Mouse (Mus musculus): ENCODE data around the gene Prss22.

Prss22 gene

GRCm38 (mm10) chr17:23997901-23998300, at the start of gene Prss22:
Gene Prss22 (minus strand): TSS chr17:23998100.
- no peak for DNase-seq (ENCODE audit: low read depth, low spot score)

- DNase-seq (ENCODE audit: low read depth, low spot score) = no peak
Measured at GRCm38 (mm10) chr17:24046026-24046425, 48.1 kb upstream of the Prss22 start.

DNA sequence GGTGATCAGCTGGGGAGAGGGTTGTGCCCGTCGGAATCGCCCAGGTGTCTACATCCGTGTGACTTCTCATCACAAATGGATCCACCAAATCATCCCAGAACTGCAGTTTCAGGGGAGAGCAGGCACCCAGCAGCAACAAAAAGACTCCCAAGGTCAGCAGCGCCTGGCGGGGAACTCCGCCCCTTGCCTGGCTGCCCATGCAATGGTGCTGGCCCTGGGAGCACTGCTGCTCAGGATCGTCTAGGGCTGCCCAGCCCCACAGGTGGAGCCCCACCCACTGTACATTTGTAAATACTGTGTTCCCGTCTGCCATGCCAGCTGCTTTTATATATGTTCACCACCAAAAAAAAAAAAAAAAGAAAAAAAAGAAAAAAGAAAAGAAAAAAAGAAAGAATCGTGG, 47.7 kb upstream of the Prss22 start:
- no peak for DNase-seq (ENCODE audit: low read depth, low spot score)

- DNase-seq (ENCODE audit: low read depth, low spot score) = no peak
Measured at GRCm38 (mm10) chr17:24044482-24044881, 46.6 kb upstream of the Prss22 start.

DNA sequence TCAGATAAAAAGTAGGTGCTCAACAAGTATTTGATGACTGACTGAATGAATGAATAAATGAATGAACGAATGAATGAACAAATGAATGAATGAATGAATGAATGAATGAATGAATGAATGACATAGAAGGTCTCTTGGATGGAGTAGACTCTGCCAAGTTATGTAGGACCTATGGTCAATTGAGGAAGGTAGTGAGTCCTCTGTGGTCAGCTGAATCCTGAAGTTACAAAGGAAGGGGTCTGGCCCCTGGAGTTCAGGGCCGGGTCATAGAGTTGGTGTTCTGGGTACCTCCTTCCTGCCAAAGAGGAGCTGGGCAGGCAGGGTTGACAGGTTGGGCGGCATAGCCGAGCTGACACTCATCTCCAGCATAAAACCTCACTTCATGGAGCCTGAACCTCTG, 39.9 kb upstream of the Prss22 start, which contains the start of gene Prss27:
Gene Prss27 (plus strand): TSS at position 301 of the 400 bp plus-strand sequence.
- DNase-seq (ENCODE audit: low read depth, low spot score) = no peak

GRCm38 (mm10) chr17:24037360-24037759, 39.5 kb upstream of the Prss22 start:
- no peak for DNase-seq (ENCODE audit: low read depth, low spot score)

- no peak for DNase-seq (ENCODE audit: low read depth, low spot score)
Measured at GRCm38 (mm10) chr17:24036954-24037353, 39.1 kb upstream of the Prss22 start.

GRCm38 (mm10) chr17:24035087-24035486, 37.2 kb upstream of the Prss22 start:
- DNase-seq (ENCODE audit: low read depth, low spot score) = no peak

DNA sequence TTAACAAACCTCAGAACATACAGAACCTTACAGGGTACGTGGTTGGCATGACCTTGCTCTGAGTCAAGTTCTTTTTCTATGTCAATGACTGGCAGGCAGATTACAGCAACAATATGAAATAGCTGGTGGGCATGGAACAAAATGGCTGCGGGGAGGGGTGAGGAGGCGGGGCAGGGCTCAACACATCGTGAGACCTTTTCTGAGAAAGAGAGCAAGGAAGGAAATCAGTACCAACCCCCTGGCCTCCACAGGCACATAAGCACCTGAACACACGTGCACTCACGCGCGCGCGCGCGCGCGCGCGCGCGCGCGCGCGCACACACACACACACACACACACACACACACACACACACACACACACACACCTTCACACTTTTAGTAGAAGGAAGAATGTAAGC, 32.7 kb upstream of the Prss22 start:
- DNase-seq (ENCODE audit: low read depth, low spot score) = no peak

DNA sequence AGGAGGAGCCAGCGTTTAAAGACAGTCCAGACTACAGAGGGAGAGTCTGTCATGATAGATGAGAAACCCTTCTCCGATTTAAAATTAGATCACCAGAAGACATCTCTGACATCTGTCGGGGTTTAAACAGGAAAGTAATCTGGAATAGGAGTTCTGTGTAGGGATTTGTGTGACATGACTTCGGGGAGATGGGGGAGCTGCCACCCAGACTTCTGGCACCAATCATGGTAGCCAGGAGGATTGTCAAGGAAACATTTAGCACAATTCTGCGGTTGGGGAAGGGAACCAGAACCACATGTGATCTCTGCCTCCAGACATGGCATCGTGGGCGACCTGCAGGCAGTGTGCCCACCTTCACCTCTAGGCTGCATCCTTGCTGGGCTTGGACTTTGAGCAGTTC, 31.6 kb upstream of the Prss22 start:
- no peak for DNase-seq (ENCODE audit: low read depth, low spot score)

GRCm38 (mm10) chr17:24021375-24022199, 23.7 kb upstream of the Prss22 start:
- no peak for DNase-seq (ENCODE audit: low read depth, low spot score)

DNA sequence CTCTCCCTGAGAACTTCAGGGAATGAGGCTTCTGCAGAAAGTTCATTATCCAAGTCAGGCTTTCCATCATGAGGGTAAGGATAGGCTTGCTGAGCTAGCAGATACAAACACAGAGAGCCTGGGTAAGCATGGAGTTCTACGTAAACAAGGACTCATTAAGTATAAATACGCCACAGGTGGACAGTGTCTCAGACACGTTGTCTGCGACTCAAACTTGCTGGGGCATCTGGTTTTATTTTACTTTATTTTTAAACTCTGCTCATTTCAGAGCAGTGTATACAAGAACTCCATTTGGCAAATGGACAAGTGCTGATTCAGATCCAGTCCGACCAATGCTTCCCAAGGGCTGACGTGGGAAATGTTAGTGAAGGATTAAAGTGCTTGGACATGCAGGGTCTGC, 22.8 kb upstream of the Prss22 start:
- no peak for DNase-seq (ENCODE audit: low read depth, low spot score)

DNA sequence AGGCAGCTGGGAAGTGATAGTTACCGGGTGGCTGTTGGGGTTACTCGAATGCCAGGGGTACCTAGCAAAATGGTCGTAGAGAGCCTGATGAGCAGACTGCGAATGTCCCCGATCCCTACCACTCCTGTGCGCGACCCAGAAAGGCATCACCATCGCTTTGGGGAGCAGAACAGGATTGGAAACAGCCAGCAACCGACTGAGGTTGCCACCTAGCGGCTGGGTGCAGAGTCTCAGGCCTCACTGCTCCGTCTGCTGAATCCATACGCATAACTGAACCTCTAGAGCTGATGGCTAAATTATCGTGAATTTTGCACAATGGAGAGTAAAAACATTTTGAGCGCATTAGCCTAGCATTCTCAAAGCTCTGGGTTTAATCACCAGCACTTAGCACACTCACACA, 17.8 kb upstream of the Prss22 start:
- no peak for DNase-seq (ENCODE audit: low read depth, low spot score)

GRCm38 (mm10) chr17:24014433-24014965, 16.6 kb upstream of the Prss22 start:
- no peak for DNase-seq (ENCODE audit: low read depth, low spot score)

- DNase-seq (ENCODE audit: low read depth, low spot score) = no peak
Measured at GRCm38 (mm10) chr17:24012921-24013320, 15.0 kb upstream of the Prss22 start.

DNA sequence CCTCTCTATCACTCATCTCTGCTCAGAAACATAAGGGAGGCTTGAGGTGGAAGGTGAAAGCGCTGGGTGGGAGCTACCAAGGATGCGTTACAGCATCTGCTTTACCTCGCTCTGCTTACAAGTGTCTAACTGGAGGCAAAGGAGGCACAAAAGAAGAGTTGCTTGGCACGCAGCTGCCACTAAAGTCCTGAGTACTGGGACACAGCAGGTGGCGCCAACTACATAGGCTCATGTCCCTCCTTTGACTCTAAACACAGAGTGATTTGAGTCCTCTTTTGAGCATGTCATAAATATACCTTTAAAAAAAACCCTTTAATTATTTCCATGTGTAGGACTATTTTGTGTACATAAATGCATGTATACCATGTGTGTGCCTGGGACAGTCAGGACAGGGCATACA, 11.7 kb upstream of the Prss22 start:
- DNase-seq (ENCODE audit: low read depth, low spot score) = no peak

DNA sequence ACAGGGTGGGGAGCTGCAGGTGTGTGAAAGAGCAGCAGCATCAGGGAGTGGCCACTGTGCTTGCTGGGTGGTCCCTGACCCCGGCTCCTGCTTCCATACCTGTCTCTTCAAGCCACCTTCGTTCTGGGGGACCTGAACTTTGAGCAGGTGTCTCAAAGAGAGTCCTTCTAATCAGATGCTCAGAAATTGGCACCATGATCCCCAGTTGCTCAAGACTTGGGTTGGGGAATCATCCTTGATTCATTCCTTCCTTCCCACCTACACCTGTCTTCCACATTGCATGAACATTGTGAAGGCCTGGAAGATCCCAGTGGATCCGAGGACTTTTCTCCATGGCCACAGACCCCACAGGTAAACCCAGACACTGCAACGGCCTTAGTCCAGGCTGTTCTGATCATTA, 10.2 kb upstream of the Prss22 start:
- DNase-seq (ENCODE audit: low read depth, low spot score) = no peak

GRCm38 (mm10) chr17:24007391-24007790, 9.5 kb upstream of the Prss22 start:
- no peak for DNase-seq (ENCODE audit: low read depth, low spot score)

- no peak for DNase-seq (ENCODE audit: low read depth, low spot score)
Measured at GRCm38 (mm10) chr17:24006930-24007329, 9.0 kb upstream of the Prss22 start.

DNA sequence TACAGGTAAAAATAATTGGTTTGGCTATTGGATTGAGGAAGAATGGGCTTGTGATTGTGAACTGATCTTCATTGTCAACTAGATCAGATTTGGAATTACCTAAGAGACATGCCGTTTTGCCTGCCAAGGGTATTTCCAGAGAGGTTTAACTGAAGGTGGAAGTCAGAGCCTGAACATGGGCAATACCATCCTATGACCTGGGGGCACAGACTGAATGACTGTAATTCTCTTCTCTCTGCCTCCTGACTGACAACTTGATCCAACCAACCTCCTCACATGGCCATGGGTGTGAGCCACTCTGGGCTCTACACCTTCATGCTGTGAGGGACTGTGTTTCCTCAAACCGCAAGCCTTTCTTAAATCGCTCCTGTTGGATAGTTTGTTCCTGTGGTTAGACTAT, 7.1 kb upstream of the Prss22 start:
- no peak for DNase-seq (ENCODE audit: low read depth, low spot score)

DNA sequence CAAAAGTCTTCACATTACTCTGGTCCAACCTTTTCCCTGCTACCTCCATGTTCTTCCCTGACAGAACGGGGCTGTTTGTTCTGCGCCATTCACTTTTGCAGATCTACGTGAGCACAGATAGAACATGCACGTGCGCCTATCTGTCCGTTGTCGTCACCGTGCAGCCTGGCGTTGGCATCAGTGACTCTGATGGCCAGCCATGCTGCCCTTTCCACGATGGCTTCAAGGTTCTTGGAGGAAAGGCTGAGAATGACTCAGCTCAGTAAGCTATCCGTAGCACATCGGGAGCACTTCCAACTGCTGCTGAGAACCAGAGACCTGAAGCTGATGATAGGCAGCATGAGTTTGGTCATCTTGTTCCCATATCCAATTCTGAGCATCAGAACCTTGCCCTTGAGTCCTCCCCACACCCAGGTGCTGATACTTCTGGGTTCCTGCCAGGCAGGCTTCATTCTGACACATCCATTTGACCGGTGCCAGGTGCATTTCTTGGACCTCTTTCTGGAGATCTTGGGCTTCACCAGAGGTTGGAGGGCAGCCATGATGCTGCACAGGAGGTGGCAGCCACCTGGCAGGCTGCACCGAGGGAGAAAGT, 6.3 kb upstream of the Prss22 start:
- DNase-seq (ENCODE audit: low read depth, low spot score) = no peak

DNA sequence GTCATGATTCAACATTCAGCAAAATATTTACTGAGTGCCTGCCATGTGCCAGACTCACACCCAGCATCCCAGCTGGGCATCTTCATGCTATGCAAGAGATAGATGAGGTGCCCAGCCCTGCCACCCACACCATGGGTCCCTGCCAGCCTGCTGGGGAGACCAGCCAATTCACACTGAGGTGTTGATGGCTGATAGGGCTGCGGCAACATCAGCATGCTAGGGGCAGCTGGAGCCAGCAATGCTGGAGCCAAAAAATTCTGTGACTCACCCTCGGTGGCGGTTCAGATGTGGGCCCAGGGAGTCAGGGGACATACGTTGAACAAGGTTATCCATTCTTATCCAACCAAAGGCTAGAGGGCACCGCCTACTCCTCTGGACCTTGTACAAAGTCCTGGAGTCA, 2.5 kb upstream of the Prss22 start:
- no peak for DNase-seq (ENCODE audit: low read depth, low spot score)

- DNase-seq (ENCODE audit: low read depth, low spot score) = no peak
Measured at GRCm38 (mm10) chr17:23998383-23998782, 483 bp upstream of the Prss22 start.
